Mouse (Mus musculus): Measurements from ENCODE around the gene Macf1.

The Macf1 gene

DNA sequence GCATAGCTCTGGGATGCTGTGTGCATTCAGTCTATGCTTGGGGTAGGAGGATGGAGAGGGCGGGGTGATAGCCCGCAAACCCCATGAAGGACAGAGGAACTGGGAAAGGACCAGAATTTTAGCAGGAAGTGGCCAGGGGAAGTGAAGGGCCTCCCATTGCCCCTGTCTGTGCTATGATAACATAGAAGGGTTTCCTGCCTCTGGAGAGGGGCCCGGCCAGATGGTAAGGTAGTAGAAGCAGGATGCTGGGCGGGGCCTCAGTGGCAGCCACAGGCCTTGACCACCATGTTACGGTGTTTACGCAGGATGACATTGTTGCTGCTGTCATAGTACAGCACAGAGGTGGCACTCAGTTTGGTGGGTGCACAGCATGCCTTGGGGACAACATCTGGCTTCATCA lies 371.1 kb downstream of the Macf1 start:
- in situ Hi-C loops (cut with MseI, MboI) = no loop called here

DNA sequence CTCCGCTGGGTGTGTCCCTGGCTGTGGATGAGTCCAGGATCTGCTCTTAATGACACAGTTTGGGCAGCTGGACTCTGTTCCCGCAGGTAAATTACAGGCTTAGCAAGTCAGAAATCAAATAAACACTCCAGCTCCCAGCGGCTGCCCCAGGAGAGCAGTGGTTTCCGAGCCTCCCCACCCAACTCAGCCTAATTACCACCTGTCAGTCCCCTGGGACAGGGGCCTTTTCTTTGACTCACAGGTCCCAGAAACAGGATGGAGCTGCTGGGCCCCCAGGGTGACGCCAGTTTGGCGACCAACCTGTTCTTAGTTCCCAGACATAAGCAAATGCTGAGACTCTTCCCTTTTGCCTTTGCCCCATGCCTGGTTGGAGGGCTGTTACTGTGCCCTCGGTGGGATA lies 372.3 kb downstream of the Macf1 start:
- in situ Hi-C loops (cut with MseI, MboI) = no loop called here

DNA sequence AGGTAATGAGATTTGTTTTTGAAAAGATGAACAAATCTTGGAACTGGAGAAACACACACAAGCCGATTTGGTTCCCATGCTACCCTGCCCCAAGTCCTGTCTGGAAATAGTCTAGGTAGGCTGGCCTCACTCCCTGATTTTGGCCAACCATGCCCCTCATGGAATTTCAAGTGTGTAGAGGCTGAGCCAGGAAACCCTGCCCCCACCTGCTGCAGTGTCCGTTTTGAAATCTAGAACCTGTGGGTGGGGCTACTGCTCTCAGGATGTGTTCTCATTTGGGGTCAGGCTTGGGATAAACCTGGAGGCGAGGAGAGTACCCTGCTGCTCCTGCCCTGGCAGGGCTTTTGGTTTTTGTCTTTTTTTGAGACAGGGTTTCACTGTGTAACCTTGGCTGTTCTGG lies 375.9 kb downstream of the Macf1 start:
- in situ Hi-C loops (cut with MseI, MboI) = no loop called here

DNA sequence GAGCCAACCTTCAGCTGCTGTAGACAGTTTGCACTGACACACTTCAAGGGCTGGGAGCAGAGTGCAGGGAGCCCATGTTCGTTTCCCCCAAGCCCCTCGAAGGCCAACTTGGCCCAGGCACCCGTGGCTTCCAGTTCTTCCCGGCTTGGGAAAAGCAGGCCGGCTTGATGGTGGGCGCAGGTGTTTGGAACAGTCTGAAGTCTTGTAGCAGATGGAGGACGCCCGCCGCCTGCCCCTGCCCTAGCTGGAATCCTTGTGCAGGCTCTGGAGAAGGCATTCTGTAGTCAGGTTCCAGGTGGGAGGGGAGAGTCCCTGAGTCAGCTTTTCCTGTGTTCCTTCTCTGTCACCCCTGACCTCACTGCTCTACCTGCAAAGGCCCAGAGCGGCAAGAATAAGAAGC lies 377.2 kb downstream of the Macf1 start:
- in situ Hi-C loops (cut with MseI, MboI) = no loop called here

DNA sequence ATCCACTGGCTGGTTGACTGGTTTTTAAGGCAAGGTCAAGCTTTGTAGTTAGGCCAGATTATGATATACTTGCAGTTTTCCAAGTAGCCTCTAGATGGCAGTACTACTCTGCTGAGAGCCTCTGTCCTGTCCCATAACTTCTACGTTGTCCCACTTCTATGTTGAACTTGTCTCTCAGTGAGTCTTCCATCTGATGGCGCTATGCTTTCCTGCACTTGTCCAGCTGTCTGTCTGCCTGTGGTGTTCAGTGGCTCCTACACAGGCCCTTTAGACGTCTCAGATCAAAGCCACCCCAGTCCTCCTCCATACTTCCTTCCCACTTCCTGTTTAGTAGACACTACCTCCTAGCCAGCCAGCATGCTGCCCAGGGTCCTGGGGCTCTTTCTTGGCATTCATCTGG lies 378.4 kb downstream of the Macf1 start:
- in situ Hi-C loops (cut with MseI, MboI) = no loop called here
